Mouse (Mus musculus) lung, embryonic 15.5 days (tissue): ENCODE data around the gene 4932438A13Rik. TPM values are rescaled to one million over a fixed set of nuclear protein-coding genes. Genes with fewer than 3 reads are reported as not detected.

ENCODE experiments used
- ATAC-seq: fragments of 200-750 bp; cut with Nextera tagmentation; 2 replicates; pipeline ENCODE4 v1.8.0; 2017; ENCODE audit warnings: moderate number of reproducible peaks, borderline replicate concordance; ENCODE audit not compliant: low FRiP score, low TSS enrichment; ENCODE audit errors: extremely low read depth
- H3K27ac ChIP-seq: fragments of 300-500 bp; sonication (generic); 2 replicates; pipeline ENCODE4 v1.5.1; 2015; ENCODE audit warnings: moderate library complexity, mild to moderate bottlenecking, inconsistent platforms
- H3K27me3 ChIP-seq: fragments of 300-500 bp; sonication (generic); 2 replicates; pipeline ENCODE4 v1.6.1; 2015; ENCODE audit warnings: inconsistent platforms
- H3K36me3 ChIP-seq: fragments of 300-500 bp; sonication (generic); 2 replicates; pipeline ENCODE4 v1.6.1; 2015; ENCODE audit warnings: inconsistent platforms
- H3K4me1 ChIP-seq: fragments of 300-500 bp; sonication (generic); 2 replicates; pipeline ENCODE4 v1.6.1; 2015; ENCODE audit warnings: inconsistent platforms
- H3K4me2 ChIP-seq: fragments of 300-500 bp; sonication (generic); 2 replicates; pipeline ENCODE4 v1.6.1; 2015; ENCODE audit warnings: inconsistent platforms, mild to moderate bottlenecking, moderate library complexity
- H3K4me3 ChIP-seq: fragments of 300-500 bp; sonication (generic); 2 replicates; pipeline ENCODE4 v1.5.1; 2015; ENCODE audit warnings: mild to moderate bottlenecking, inconsistent platforms
- H3K9ac ChIP-seq: fragments of 300-500 bp; sonication (generic); 2 replicates; pipeline ENCODE4 v1.6.1; 2015; ENCODE audit warnings: inconsistent platforms
- H3K9me3 ChIP-seq: fragments of 300-500 bp; sonication (generic); 2 replicates; pipeline ENCODE4 v1.6.1; 2016; ENCODE audit warnings: inconsistent platforms
- WGBS: fragments of 180-500 bp; shearing (Covaris S2); methylation state at CpG from one replicate; pipeline ENCODE4 v1.1.7; 2015; 5-methylcytosine and 5-hydroxymethylcytosine counted together
- polyA plus RNA-seq: library from polyadenylated mRNA; unstranded; fragments of >200 nt; fragmentation: Nextera tagmentation; extraction: Ambion mirVana; gene quantifications from 2 replicates; pipeline ENCODE4 v1.2.1, GENCODE M21; 2015

4932438A13Rik gene
- polyA plus RNA-seq, 1 experiment from 2014 or later, result 48.7 TPM

DNA sequence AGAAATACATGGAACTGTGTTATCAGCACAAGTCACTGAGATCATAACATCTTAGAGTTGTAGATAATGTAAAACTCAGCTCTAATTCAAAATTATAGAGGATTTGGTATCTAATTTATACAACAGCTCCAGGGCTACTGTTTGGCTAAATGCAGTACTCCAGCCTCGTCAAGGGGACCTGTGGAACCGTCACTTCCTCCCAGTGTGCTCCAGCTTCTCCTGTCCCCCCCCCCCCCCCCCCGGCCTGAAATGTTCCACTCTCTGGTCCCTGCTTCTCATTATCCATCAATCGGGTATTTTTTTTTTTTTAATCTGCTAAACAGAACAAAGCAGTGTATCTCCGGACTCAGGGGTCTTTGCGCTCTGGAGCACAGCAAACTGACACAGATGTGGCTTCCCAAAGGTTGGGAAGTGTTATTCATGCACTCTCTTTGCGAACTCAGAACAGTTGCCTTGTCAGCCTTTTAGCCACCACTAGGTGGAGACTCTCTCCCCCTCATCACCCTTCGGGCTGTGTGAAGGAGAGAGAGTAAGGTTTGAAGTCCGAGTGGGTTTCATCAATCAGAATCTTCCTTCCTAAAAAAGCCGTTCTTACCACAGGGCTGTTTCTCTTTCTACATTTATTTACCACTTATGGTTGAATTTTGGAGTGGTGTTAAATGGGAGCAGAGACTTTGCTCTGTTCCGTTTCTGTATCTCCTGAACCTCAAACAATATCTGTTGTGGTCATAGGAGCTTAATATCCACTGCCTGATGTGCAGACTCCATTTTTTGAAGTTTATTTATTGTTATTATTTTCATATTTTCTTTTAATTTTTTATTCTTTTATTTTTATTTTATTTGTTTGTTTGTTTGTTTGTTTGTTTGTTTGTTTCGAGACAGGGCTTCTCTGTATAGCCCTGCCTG is 22.0 kb upstream of the 4932438A13Rik start:
- ATAC-seq, result peak; percentile 23; the same call in 1 of the 2 replicates
- H3K27me3 ChIP-seq, result no peaks in the 10 kb centered on the region
- no peaks in the 10 kb centered on the region for H3K36me3 ChIP-seq
- H3K4me2 ChIP-seq, result peak overlapping the region; percentile 39; the same call in 1 of the 2 replicates
- H3K27ac ChIP-seq, result no peak overlapping the region
- H3K4me3 ChIP-seq, result no peak overlapping the region
- 17% methylated on average over 12 of the region's 12 CpGs for WGBS
- no peaks in the 10 kb centered on the region for H3K4me1 ChIP-seq
- no peaks in the 10 kb centered on the region for H3K9me3 ChIP-seq
- no peak overlapping the region for H3K9ac ChIP-seq

DNA sequence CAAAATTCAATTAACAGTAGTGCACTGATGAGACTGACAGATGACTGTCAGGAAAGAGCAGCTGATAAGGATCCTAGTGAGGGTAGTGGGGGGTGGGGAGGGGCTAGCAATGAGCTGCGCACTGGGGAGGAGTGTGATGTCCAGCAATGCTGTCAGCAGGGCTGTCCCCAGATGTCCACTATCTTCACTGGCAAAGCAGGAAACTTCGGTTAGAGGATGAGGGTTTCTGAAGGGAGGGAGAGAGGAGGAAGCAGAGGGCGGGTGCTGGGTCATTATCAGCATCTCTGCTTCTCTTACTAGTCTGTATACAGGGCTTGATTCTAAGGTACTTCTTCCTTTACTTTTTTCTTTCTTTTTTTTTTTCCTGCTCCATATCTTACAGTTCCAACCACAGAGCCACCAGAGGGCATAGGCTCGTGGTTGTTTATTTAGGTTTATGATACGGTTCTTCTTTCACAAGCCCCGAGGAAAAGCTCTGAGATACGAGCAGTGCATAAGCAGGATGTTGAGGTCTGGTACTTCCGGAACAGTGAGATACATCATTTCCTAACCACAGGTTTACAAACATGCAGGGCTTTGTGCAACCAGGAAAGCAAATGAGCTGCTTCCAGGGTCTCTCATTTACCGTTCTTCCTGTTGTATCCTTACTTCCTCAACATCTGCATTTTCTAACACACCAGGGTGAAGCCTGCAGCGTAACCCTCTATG is 9.0 kb upstream of the 4932438A13Rik start:
- H3K27me3 ChIP-seq, result no peaks in the 10 kb centered on the region
- H3K27ac ChIP-seq, result peak overlapping the region; percentile 39; the same call in 1 of the 2 replicates
- 30% methylated on average over 10 of the region's 10 CpGs for WGBS
- H3K9me3 ChIP-seq, result no peaks in the 10 kb centered on the region
- peak overlapping the region; percentile 41 for H3K4me2 ChIP-seq
- no peaks in the 10 kb centered on the region for H3K36me3 ChIP-seq
- H3K4me3 ChIP-seq, result no peak overlapping the region
- H3K4me1 ChIP-seq, result no peaks in the 10 kb centered on the region
- no peak overlapping the region for H3K9ac ChIP-seq
- peak; percentile 59 for ATAC-seq

GRCm38 (mm10) chr3:36861411-36862410 is 1.2 kb upstream of the 4932438A13Rik start:
- no peak overlapping the region for H3K9ac ChIP-seq
- H3K9me3 ChIP-seq, result no peaks in the 10 kb centered on the region
- peaks cover 13% of the 10 kb centered on the region for H3K36me3 ChIP-seq
- H3K4me3 ChIP-seq, result no peak overlapping the region
- ATAC-seq, result no peak
- no peaks in the 10 kb centered on the region for H3K27me3 ChIP-seq
- peaks cover 5% of the 10 kb centered on the region for H3K4me1 ChIP-seq
- no peak overlapping the region for H3K27ac ChIP-seq
- H3K4me2 ChIP-seq, result 0 out of 2 replicates have a peak overlapping the region, but pooled peaks have one; percentile 63
- 81% methylated on average over 3 of the region's 3 CpGs for WGBS

DNA sequence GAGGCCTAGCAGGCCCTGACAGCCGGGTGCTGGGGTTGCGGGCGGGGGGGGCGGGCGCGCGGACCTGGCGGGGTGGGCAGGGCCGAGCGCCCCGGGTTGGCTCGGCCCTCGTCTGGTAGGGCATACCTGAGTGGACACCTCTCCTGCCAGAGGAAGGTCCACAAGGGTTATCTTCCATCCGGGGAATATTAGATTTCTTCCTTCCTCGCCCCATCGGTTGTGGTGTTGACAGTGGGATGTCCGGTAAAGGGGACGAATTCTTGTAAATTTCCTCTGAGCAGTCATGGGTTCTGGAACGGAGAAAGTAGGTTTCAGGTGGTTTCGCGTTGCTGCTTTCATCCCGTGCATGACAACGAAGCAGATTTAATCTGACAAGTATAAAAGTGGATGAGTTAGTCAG is 523 bp downstream of the 4932438A13Rik start:
- ATAC-seq, result no peak; the same call in 1 of the 2 replicates

GRCm38 (mm10) chr3:36863881-36864280 is 977 bp downstream of the 4932438A13Rik start:
- Histone ChIP-seq H3K27ac (no peak overlapping the region), H3K4me3 (peak overlapping the region; percentile 92), H3K9ac (peak overlapping the region; percentile 83), H3K9me3 (no peaks in the 10 kb centered on the region), H3K4me2 (peak overlapping the region; percentile 63), H3K27me3 (no peaks in the 10 kb centered on the region), H3K36me3 (peaks cover 13% of the 10 kb centered on the region), H3K4me1 (peaks cover 5% of the 10 kb centered on the region)
- WGBS, result 56% methylated on average over 4 of the region's 4 CpGs
- ATAC-seq, result no peak

More for the DNA sequence above, 523 bp downstream of the 4932438A13Rik start:
- peak overlapping the region; percentile 83 for H3K9ac ChIP-seq
- peak overlapping the region; percentile 76; the same call in 1 of the 2 replicates for H3K27ac ChIP-seq
- peak overlapping the region; percentile 63 for H3K4me2 ChIP-seq
- no peaks in the 10 kb centered on the region for H3K27me3 ChIP-seq
- H3K4me1 ChIP-seq, result peaks cover 5% of the 10 kb centered on the region
- WGBS, result 2% methylated on average over 20 of the region's 23 CpGs
- H3K9me3 ChIP-seq, result no peaks in the 10 kb centered on the region
- H3K4me3 ChIP-seq, result peak overlapping the region; percentile 92
- H3K36me3 ChIP-seq, result peaks cover 13% of the 10 kb centered on the region

- Histone ChIP-seq H3K9ac (no peak overlapping the region), H3K4me1 (peaks cover 5% of the 10 kb centered on the region), H3K4me3 (no peak overlapping the region), H3K4me2 (no peak overlapping the region), H3K36me3 (peaks cover 13% of the 10 kb centered on the region), H3K27me3 (no peaks in the 10 kb centered on the region), H3K9me3 (no peaks in the 10 kb centered on the region), H3K27ac (no peak overlapping the region)
- ATAC-seq, result no peak
- 91% methylated on average over 4 of the region's 4 CpGs for WGBS
These were observed 1.6 kb downstream of the 4932438A13Rik start for GRCm38 (mm10) chr3:36864466-36864865.

DNA sequence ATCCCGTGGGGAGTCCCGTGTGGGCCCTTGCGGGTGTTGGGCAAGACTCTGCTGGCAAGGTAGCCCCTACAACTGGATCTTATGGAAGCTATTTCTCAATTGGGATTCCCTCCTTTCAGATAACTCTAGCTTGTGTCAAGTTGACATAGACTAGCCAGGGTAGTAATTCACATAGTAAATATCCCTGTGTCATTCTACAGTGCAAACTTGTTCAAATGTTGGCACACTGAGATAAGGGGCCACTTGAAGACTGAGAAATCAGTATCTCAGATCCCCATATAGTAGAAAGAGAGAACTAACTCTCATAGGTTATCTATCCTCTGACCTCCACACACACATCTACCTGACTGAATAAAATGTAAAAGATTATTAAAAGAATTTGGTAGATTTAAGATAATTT is 42.5 kb downstream of the 4932438A13Rik start:
- Histone ChIP-seq H3K27ac (no peak overlapping the region), H3K4me3 (no peak overlapping the region), H3K9me3 (no peaks in the 10 kb centered on the region), H3K4me2 (no peak overlapping the region), H3K27me3 (no peaks in the 10 kb centered on the region), H3K36me3 (peaks cover 14% of the 10 kb centered on the region), H3K4me1 (no peaks in the 10 kb centered on the region), H3K9ac (no peak overlapping the region)
- WGBS, result 81% methylated on average over 3 of the region's 3 CpGs
- ATAC-seq, result no peak

DNA sequence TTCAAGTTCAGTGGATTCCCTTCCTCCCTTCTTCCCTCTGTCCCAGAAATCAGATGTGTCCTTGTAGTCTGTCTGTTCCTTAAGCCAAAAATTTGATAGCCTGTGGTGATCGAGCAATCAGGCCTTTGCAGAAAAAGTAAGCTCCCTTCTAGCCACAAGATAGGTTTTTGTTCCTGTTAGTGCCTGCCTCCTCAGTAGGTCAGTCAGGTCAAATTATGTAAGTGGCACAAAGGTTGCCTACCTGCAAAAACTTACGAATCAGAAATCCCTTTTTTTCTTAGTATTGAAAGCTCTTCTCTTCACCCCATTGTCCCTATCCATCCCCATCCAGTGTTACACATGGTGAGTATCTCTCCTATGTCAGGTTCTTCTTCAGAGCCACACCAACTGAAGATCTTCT is 54.9 kb downstream of the 4932438A13Rik start:
- Histone ChIP-seq H3K4me1 (no peaks in the 10 kb centered on the region), H3K9ac (no peak overlapping the region), H3K27ac (no peak overlapping the region), H3K9me3 (no peaks in the 10 kb centered on the region), H3K4me3 (no peak overlapping the region), H3K36me3 (peaks cover 18% of the 10 kb centered on the region), H3K27me3 (no peaks in the 10 kb centered on the region), H3K4me2 (no peak overlapping the region)
- no peak for ATAC-seq
- WGBS, result 88% methylated on average over 2 of the region's 2 CpGs

- no peak for ATAC-seq
- H3K9ac ChIP-seq, result no peak overlapping the region
- H3K27ac ChIP-seq, result no peak overlapping the region
- H3K4me2 ChIP-seq, result no peak overlapping the region
- H3K9me3 ChIP-seq, result no peaks in the 10 kb centered on the region
- peaks cover 18% of the 10 kb centered on the region for H3K36me3 ChIP-seq
- H3K4me3 ChIP-seq, result no peak overlapping the region
- 86% methylated on average over 4 of the region's 4 CpGs for whole genome bisulfite sequencing
- no peaks in the 10 kb centered on the region for H3K4me1 ChIP-seq
- H3K27me3 ChIP-seq, result no peaks in the 10 kb centered on the region
These were observed 55.4 kb downstream of the 4932438A13Rik start for GRCm38 (mm10) chr3:36918322-36918721.

DNA sequence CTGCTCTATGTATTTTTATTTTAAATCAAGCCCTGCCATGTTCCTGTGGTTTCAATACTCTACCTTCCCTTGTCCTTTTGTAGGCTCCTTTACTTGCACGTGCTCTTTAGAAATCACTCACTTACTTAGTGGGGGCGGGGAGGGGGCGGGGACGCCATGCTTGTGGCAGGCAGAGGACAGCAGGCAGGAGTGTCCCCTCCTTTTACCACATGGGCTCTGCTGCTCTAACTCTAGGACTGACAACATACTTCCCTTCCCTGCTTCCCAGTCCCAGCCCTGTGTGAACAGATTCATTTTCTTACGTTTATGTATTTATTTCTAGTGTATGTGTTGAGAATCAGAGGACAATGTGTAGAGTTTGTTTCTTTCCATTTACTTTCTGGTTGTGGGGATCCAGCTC is 78.7 kb downstream of the 4932438A13Rik start:
- no peak for ATAC-seq
- no peak overlapping the region for H3K9ac ChIP-seq
- H3K4me2 ChIP-seq, result no peak overlapping the region
- no peaks in the 10 kb centered on the region for H3K27me3 ChIP-seq
- H3K4me1 ChIP-seq, result 0 out of 2 replicates have a peak, but pooled peaks cover 3% of the 10 kb centered on the region
- H3K36me3 ChIP-seq, result peaks cover 15% of the 10 kb centered on the region
- H3K27ac ChIP-seq, result no peak overlapping the region
- H3K4me3 ChIP-seq, result no peak overlapping the region
- H3K9me3 ChIP-seq, result no peaks in the 10 kb centered on the region
- 25% methylated on average over 5 of the region's 5 CpGs for WGBS

DNA sequence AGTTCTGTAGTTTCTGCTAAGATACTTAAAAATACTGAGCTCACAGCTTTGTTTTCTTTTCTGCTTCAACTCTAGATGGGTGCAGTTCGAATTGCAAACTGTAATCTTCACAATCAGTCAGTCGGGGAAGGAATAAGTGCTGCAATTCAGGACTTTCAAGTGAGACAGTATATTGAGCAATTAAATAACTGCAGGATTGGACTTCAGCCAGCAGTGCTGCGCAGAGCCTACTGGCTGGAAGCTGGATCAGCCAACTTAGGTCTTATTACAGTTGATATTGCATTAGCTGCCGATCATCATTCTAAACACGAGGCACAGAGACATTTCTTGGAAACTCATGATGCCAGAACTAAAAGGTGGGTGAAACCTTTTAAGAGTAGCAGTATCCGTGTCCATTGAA is 79.2 kb downstream of the 4932438A13Rik start:
- ATAC-seq, result peak; percentile 59; the same call in 1 of the 2 replicates
- no peaks in the 10 kb centered on the region for H3K9me3 ChIP-seq
- H3K36me3 ChIP-seq, result peaks cover 10% of the 10 kb centered on the region
- no peak overlapping the region for H3K27ac ChIP-seq
- H3K27me3 ChIP-seq, result no peaks in the 10 kb centered on the region
- H3K9ac ChIP-seq, result no peak overlapping the region
- no peak overlapping the region for H3K4me2 ChIP-seq
- 37% methylated on average over 6 of the region's 6 CpGs for WGBS
- no peak overlapping the region for H3K4me3 ChIP-seq
- 0 out of 2 replicates have a peak, but pooled peaks cover 3% of the 10 kb centered on the region for H3K4me1 ChIP-seq
